Mouse (Mus musculus) megakaryocyte, adult 5-6 weeks (primary cell): ENCODE measurements around the gene Kri1. TPM values are rescaled to one million over a fixed set of nuclear protein-coding genes. Genes with fewer than 3 reads are reported as not detected.
"Not testable (repeated sequence)": the region's sequence is repeated elsewhere in the genome, so short reads cannot be mapped to it uniquely, and the experiment has no call there.

Experiments
- ATAC-seq: 2 replicates; pipeline ENCODE4 v1.8.0; 2016; ENCODE audit warnings: mild to moderate bottlenecking, inconsistent platforms; ENCODE audit not compliant: poor library complexity, severe bottlenecking
- total RNA-seq, 2 experiments: library from RNA; stranded (forward) in 1 of 2; stranded (reverse) in 1 of 2; fragments of 153-499, 151-499 nt in 1 of 2; fragments of 221-1000, 200-1000 nt in 1 of 2; gene quantifications; 2 replicates each; pipeline versions ENCODE4 v1.2.3 to v1.2.4; 2015 to 2017

Kri1 gene
- total RNA-seq (2015) (28.0 and 28.4 TPM in 2 replicates), total RNA-seq (2017) (53.6 and 76.9 TPM in 2 replicates)

GRCm38 (mm10) chr9:21287571-21288402 lies at the start of gene Kri1:
TSS of gene Kri1 (minus strand) at chr9:21287969.
- peak; percentile 66 for ATAC-seq

DNA sequence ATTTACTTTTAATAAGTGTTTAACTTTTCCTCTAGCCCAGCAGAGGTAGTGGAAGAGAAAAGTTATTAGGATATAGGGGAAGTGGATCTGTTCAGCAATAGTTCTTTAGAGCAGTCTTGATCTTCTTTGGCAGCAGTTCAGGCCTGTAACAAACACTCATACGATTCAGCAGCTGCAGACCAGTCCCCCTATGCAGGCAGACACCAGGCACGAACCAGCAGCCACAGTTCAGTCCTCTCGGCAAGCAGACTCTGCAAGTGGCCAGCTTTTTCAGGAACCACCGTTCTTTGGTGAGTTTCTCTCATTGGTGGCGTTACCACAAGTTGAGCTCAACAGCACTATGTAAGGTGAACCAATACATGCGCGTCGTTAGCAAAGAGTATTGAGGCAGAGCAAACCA lies 48.7 kb upstream of the Kri1 start:
- no peak for ATAC-seq

DNA sequence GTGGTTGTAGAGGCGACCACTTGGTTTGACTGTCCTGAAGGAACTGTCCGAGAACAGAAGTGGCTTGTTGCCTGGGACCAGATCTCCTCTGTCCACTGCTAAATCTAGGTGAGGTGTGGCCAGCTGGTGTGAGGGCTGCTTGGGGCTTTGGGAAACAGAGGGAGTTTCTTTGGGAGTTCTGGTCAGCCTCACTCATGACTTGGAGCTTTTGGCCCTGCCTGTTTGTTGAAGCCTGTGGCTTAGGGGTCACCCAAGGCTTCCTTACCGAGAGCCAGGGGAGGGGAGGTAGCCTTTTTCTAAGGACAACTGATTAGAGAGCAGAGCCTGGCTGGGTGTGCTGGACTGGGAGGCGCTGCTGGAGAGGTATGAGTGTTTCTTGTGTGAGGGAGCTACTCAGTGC lies 47.6 kb upstream of the Kri1 start:
- ATAC-seq = no peak

DNA sequence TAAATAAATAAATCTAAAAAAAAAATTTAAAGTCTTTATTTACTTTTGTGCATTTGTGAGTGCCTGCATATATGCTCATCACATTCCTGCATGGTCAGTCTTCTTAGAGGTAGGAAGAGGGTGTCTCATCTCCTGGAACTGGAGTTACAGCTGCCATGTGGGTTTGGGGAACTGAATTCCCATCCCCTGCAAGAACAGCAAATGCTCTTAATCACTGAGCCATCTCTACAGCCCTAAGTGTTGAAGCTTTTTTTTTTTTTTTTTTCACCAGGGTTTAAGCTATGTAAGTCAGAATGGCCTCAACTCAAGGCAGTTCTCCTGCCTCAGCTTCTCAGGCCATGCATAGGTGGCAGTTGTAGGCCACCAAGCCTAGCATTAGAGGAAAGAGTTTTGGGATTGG lies 47.0 kb upstream of the Kri1 start:
- no peak for ATAC-seq

DNA sequence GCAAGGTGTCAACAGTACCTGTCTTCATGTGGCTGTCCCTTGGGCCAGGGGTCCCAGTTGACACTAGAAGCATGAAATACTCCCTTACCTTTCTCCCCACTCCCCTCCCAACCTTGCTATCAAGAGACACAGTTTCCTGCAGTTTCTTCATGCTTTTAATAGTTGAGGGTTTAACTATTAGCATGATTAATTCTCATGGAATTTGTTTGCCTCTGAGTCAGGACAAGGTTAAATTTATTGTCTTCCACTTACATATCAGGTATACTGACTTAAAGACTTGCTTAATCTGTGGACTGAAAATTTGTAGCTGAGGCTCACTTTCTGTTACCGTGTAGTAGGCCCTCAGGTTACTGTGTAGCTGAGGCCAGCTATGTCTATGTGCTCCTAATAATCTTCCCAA lies 45.8 kb upstream of the Kri1 start:
- no peak for ATAC-seq

- ATAC-seq = peak; percentile 40
Measured at GRCm38 (mm10) chr9:21332161-21333061, 44.6 kb upstream of the Kri1 start.

GRCm38 (mm10) chr9:21331365-21332140 lies 43.8 kb upstream of the Kri1 start:
- peak; percentile 16; the same call in 1 of the 2 replicates for ATAC-seq

GRCm38 (mm10) chr9:21329699-21330289 lies 42.0 kb upstream of the Kri1 start:
- no peak for ATAC-seq

DNA sequence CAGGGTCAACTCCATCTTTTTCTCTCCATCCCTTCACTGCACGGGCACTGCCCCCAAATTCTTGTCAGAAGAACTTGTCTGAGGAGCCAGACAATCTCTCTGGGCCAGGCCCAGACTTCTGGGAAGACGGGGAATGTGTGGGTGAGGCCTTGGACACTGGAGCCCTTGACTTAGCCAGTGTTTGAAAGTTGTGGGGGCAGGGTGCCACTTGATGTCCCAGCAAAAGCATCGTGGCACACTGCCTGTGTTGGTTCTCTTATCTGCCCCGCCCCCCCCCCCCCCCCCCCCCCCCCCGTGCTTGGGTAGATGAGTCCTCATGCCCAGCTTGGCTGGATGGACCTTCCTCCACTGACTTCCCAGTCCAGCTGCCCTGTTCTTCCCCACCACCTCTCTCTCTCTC lies 41.3 kb upstream of the Kri1 start:
- no peak for ATAC-seq

DNA sequence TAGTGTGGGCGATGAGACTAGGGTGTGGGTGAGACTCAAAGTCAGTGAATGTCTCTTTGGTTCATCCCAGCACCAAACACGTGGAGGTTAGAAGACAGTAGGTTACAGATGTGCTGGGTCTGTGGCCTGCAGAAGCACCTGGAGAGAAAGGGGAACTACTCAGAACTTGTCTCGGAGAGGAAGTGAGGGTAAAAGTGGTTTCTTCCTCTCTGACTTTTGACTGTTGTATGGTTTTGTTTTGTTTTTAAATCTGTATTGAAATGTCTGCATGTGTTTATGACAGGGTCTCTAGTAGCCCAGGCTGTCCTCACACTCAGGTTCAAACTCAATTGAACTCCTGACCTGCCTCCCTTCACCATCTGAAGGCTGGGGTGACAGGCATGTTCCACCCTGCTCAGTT lies 40.3 kb upstream of the Kri1 start:
- ATAC-seq = peak; percentile 78

- ATAC-seq = peak; percentile 33
Measured at GRCm38 (mm10) chr9:21327569-21327968, 39.8 kb upstream of the Kri1 start.

GRCm38 (mm10) chr9:21324269-21324668 lies 36.5 kb upstream of the Kri1 start:
- no peak for ATAC-seq

- not testable (repeated sequence) for ATAC-seq
Measured at GRCm38 (mm10) chr9:21322917-21323297, 35.1 kb upstream of the Kri1 start.

GRCm38 (mm10) chr9:21322211-21322916 lies 34.6 kb upstream of the Kri1 start:
- no peak for ATAC-seq

GRCm38 (mm10) chr9:21321513-21321835 lies 33.7 kb upstream of the Kri1 start:
- peak; percentile 70 for ATAC-seq

DNA sequence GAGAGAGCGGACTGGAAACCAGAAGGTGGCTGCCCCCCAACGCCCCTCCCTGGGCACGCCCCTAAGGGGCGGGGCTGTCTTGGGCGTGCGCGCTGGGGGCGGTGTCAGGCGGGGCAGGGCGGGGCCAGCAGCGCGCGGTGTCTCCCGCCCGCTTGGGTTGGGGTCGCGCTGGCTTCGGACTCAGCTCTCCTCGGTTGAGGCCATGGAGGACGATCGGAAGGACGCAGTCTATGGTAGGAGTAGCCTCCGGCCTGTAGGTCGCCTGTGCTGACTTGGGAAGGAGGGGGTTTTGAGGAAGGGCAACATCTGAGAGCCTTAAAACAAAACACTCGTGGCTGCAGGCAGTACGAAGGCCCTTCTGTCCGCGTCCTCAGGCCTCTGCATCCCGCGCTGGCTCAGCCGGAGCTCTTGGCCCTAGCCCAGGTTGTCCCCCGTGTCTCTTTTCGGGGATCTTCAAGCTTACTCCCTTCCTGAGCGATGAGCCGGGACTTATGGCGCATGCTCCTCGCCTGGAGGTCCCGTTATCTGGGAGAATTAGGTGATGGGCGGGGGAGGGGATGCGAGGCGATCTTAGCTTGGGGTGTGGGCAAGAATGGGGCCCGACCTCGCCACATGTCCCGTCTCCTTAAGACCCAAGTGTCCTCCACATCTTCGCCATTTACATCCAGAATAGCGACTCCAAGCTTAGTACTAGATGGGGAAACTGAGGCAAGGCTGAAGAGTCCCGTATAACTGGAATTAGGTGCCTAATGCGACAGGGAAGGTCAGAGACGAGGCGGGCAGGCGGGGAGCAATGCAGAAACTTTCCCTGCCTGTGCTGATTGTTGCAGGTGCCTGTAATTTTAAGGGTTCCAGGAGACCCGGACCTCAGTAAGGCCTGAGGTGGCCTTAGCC lies 33.1 kb upstream of the Kri1 start, which contains the start of gene Slc44a2:
Slc44a2 (plus strand) TSS at position 80 of the 894 bp plus-strand sequence.
- ATAC-seq = peak; percentile 86

DNA sequence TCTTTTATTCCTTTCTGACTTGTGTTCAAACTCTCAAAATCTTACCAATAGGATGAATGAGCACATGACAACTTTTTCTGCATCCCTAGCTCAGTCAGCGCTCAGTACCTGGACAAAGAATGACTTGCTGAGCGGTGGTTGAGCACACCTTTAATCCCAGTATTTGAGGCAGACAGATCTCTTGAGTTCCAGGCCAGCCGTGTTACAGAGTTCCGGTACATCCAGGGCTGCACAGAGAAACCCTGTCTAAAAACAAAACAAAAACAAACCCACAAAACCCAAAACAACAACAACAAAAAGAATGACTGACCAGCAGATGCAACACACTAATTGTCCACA lies 32.5 kb upstream of the Kri1 start:
- ATAC-seq = no peak

DNA sequence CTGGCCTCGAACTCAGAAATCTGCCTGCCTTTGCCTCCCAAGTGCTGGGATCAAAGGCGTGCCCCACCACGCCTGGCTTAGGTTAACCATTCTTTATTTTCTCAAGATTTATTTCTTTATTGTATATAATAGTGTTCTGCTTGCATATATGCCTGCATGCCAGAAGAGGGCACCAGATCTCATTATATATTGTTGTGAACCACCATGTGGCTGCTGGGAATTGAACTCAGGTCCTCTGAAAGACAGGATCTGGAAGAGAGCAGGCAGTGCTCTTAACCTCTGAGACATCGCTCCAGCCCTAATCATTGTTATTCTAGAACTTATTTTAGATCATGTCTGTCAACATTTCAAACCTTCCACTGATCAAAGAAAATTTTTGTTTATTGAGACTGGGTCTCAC lies 31.7 kb upstream of the Kri1 start:
- no peak for ATAC-seq

- no peak for ATAC-seq
Measured at GRCm38 (mm10) chr9:21318792-21319191, 31.0 kb upstream of the Kri1 start.
